Mouse (Mus musculus): ENCODE results near the gene Fancc.

GRCm38 (mm10) chr13:63541510-63541909, 44.4 kb upstream of the Fancc start:
- no peak for TF ChIP-seq CTCF (conservative IDR thresholded peaks at IDR 0.05; ENCODE audit: insufficient read depth, insufficient read length, low read depth, low read length)
- no peak for TF ChIP-seq POLR2A (IDR thresholded peaks at IDR 0.05; ENCODE audit: low read depth, low read length)

Measured in kidney, adult 2 months (tissue).